Mouse (Mus musculus) inflammation-experienced regulatory T-cells (primary cell): ENCODE results near the gene Fndc4. TPM values are rescaled to one million over a fixed set of nuclear protein-coding genes. Genes with fewer than 3 reads are reported as not detected.

Experiments used
- polyA plus RNA-seq, 2 experiments: library from polyadenylated mRNA; unstranded; fragments of 100-300 nt; shearing (Covaris generic); gene quantifications; one replicate each; pipeline ENCODE4 v1.2.1; 2017

Gene Fndc4
- under 1 TPM; 0.16 to 0.71 TPM for polyA plus RNA-seq

GRCm38 (mm10) chr5:31295606-31296141 is at the start of gene Fndc4:
Fndc4 (minus strand) TSS chr5:31296080.

GRCm38 (mm10) chr5:31297047-31297757 is 1.3 kb upstream of the Fndc4 start, which contains the start of gene Gckr:
Gckr (plus strand) TSS chr5:31297443.

GRCm38 (mm10) chr5:31290521-31291360 is 5.1 kb downstream of the Fndc4 start, which contains the start of gene Ift172:
Ift172 (minus strand) TSS chr5:31291116.

GRCm38 (mm10) chr5:31251541-31252101 is 44.3 kb downstream of the Fndc4 start, which contains the start of gene Krtcap3:
Krtcap3 (plus strand) TSS chr5:31251691.

Other genes starting within 250 kb of the Fndc4 start
- 100 to 1,000 TPM in 1 of 2 experiments, 10 to 100 TPM in 1; 82.7 to 103 TPM for gene Atraid, start 247.8 kb downstream of the Fndc4 start, polyA plus RNA-seq
- 10 to 100 TPM in 1 of 2 experiments, 1 to 10 TPM in 1; 7.0 to 10.5 TPM for gene Slc5a6, start 247.2 kb downstream of the Fndc4 start, polyA plus RNA-seq
- 10 to 100 TPM; 21.6 to 30.3 TPM for gene Cad, start 241.3 kb downstream of the Fndc4 start, polyA plus RNA-seq
- gene Dnajc5g, start 189.8 kb downstream of the Fndc4 start, polyA plus RNA-seq: not detected
- 1 to 10 TPM in 1 of 2 experiments, under 1 TPM in 1; 0.29 to 2.5 TPM for gene Slc30a3, start 187.8 kb downstream of the Fndc4 start, polyA plus RNA-seq
- gene Trim54, start 179.4 kb downstream of the Fndc4 start, polyA plus RNA-seq: not detected
- not detected for gene Ucn, start 157.3 kb downstream of the Fndc4 start, polyA plus RNA-seq
- gene Mpv17, start 141.8 kb downstream of the Fndc4 start, polyA plus RNA-seq: 10 to 100 TPM; 38.8 to 51.5 TPM
- gene Gm29609, start 116.2 kb downstream of the Fndc4 start, polyA plus RNA-seq: 1 to 10 TPM; 1.7 to 2.4 TPM
- 10 to 100 TPM; 73.6 to 89.2 TPM for gene Gtf3c2, start 115.9 kb downstream of the Fndc4 start, polyA plus RNA-seq
- 100 to 1,000 TPM; 120 to 152 TPM for gene Snx17, start 102.9 kb downstream of the Fndc4 start, polyA plus RNA-seq
- 10 to 100 TPM; 71.7 to 76.4 TPM for gene Eif2b4, start 102.7 kb downstream of the Fndc4 start, polyA plus RNA-seq
- gene Zfp513, start 93.8 kb downstream of the Fndc4 start, polyA plus RNA-seq: 10 to 100 TPM; 25.1 to 30.7 TPM
- gene Ppm1g, start 75.4 kb downstream of the Fndc4 start, polyA plus RNA-seq: 100 to 1,000 TPM; 130 to 173 TPM
- 100 to 1,000 TPM; 183 to 222 TPM for gene Nrbp1, start 55.2 kb downstream of the Fndc4 start, polyA plus RNA-seq
- gene Gm9970, start 54.8 kb downstream of the Fndc4 start, polyA plus RNA-seq: 1 to 10 TPM in 1 of 2 experiments, under 1 TPM in 1; 0.40 to 1.1 TPM
- 10 to 100 TPM; 42.9 to 53.5 TPM for gene Krtcap3, start 44.4 kb downstream of the Fndc4 start, polyA plus RNA-seq
- gene Ift172, start 5.0 kb downstream of the Fndc4 start, polyA plus RNA-seq: 10 to 100 TPM in 1 of 2 experiments, 1 to 10 TPM in 1; 6.7 to 10.3 TPM
- under 1 TPM; 0.07 to 0.99 TPM for gene Gckr, start 1.4 kb upstream of the Fndc4 start, polyA plus RNA-seq
- gene Zfp512, start 156.4 kb upstream of the Fndc4 start, polyA plus RNA-seq: 10 to 100 TPM; 53.9 to 61.7 TPM
- 1 to 10 TPM in 1 of 2 experiments, under 1 TPM in 1; 0.35 to 2.4 TPM for gene 4930548H24Rik, start 189.7 kb upstream of the Fndc4 start, polyA plus RNA-seq
- 10 to 100 TPM; 32.8 to 48.0 TPM for gene Gpn1, start 198.7 kb upstream of the Fndc4 start, polyA plus RNA-seq
- gene Slc4a1ap, start 230.9 kb upstream of the Fndc4 start, polyA plus RNA-seq: 10 to 100 TPM; 51.0 to 58.9 TPM
- gene Supt7l, start 231.7 kb upstream of the Fndc4 start, polyA plus RNA-seq: 10 to 100 TPM; 27.0 to 33.5 TPM